13 mouse cellular contexts compared by ENCODE assay signal in genomic region chr12:71036729-71037404, GRCm38 (mm10). TPM values are rescaled to one million over a fixed set of nuclear protein-coding genes. Genes with fewer than 3 reads are reported as not detected.
A peak's percentile ranks its signal among the peaks of the same experiment; 100 is the strongest.
DNase-seq lines count a peak whose midpoint lies in the region; ATAC-seq and TF ChIP-seq lines count a peak whose summit lies in the region.
"Had no signal": no experiment of that assay in that cellular context is flagged by ENCODE, and none has a peak within 500 bp of the region (broad histone marks: within the 10 kb centered on the region; RNA-seq: fewer than 3 reads in every experiment).

No protein-coding gene starts in this region.

- peak overlapping the region; percentile 80 for H3K27ac ChIP-seq in ES-Bruce4 (ENCODE audit: insufficient read depth, low read length)
- no peak overlapping the region for H3K27ac ChIP-seq in liver, postnatal 0 days (ENCODE audit: low read depth)
- H3K27ac ChIP-seq: gastrocnemius, adult 2 months; kidney, embryonic 15.5 days had no signal

- peaks cover 2% of the 10 kb centered on the region for H3K4me1 ChIP-seq in ES-Bruce4 (ENCODE audit: control insufficient read depth, insufficient read depth, low read length)
- peaks cover 7% of the 10 kb centered on the region; the same call in 1 of the 2 replicates for H3K4me1 ChIP-seq in liver, postnatal 0 days (ENCODE audit: insufficient read depth)
- H3K4me1 ChIP-seq: kidney, embryonic 15.5 days had no signal

- WGBS in liver, postnatal 0 days (ENCODE audit: insufficient replicate concordance) = 88% methylated on average over 12 of the region's 12 CpGs

- H3K9me3 ChIP-seq in ES-Bruce4 (replicated peaks; ENCODE audit: control insufficient read depth, insufficient read depth, low read length, poor library complexity, severe bottlenecking) = no peaks in the 10 kb centered on the region
- no peaks in the 10 kb centered on the region for H3K9me3 ChIP-seq in liver, postnatal 0 days (ENCODE audit: low read length)
- H3K9me3 ChIP-seq: kidney, embryonic 15.5 days had no signal

- peak; percentile 66; the same call in 1 of the 2 replicates for ATAC-seq in erythroid progenitor cell, adult 5-6 weeks (replicated peaks; ENCODE audit: low FRiP score, poor library complexity, severe bottlenecking)
- ATAC-seq in liver, postnatal 0 days = peak; percentile 70
- ATAC-seq: midbrain, embryonic 16.5 days had no signal

- peak; percentile 21 for DNase-seq in adrenal gland, postnatal 14 days
- DNase-seq in adrenal gland, postnatal 36 days = no peak
- DNase-seq in liver, postnatal 0 days = peak; percentile 32
- DNase-seq in embryo, embryonic 10.5 days (ENCODE audit: low spot score) = no peak
- DNase-seq in urinary bladder, postnatal 4 days (ENCODE audit: low spot score in 2 of 2) = no peak
- DNase-seq in thymus, postnatal 0 days (ENCODE audit: low spot score) = no peak
- DNase-seq: cerebellum, adult 11 months; gastrocnemius, adult 2 months; thymus, adult 18-20 months had no signal

- H3K27me3 ChIP-seq in ES-Bruce4 (ENCODE audit: control insufficient read depth, insufficient read depth, low read length, poor library complexity, severe bottlenecking) = no peaks in the 10 kb centered on the region
- no peaks in the 10 kb centered on the region for H3K27me3 ChIP-seq in liver, postnatal 0 days (ENCODE audit: insufficient read depth, low read length)
- H3K27me3 ChIP-seq: kidney, embryonic 15.5 days had no signal

- peak overlapping the region; percentile 31 for H3K4me3 ChIP-seq in ES-Bruce4 (ENCODE audit: low read depth, low read length)
- H3K4me3 ChIP-seq in liver, postnatal 0 days (ENCODE audit: low read depth, low read length) = no peak overlapping the region
- H3K4me3 ChIP-seq: gastrocnemius, adult 2 months; kidney, embryonic 15.5 days had no signal

- TF ChIP-seq POLR2A in ES-Bruce4 (IDR thresholded peaks at IDR 0.05; ENCODE audit: insufficient read depth, low read length) = no peak

- H3K4me2 ChIP-seq in liver, postnatal 0 days (ENCODE audit: low read depth, low read length) = no peak overlapping the region
- H3K4me2 ChIP-seq: kidney, embryonic 15.5 days had no signal

- TF ChIP-seq EP300 in ES-Bruce4 (IDR thresholded peaks at IDR 0.05; ENCODE audit: insufficient read depth, low read depth, low read length) = no peak
- no peak for TF ChIP-seq EP300 in liver, postnatal 0 days (IDR thresholded peaks at IDR 0.05; ENCODE audit: low read depth)

- no peak for TF ChIP-seq CTCF in ES-Bruce4 (IDR thresholded peaks at IDR 0.05; ENCODE audit: low read depth, low read length)
- no peak for TF ChIP-seq CTCF in liver, postnatal 0 days (IDR thresholded peaks at IDR 0.05; ENCODE audit: low read depth)

- no peak overlapping the region for H3K9ac ChIP-seq in ES-Bruce4 (ENCODE audit: low read depth, poor library complexity, severe bottlenecking)
- H3K9ac ChIP-seq in liver, postnatal 0 days (replicated peaks) = no peak overlapping the region
- H3K9ac ChIP-seq: kidney, embryonic 15.5 days had no signal

- H3K36me3 ChIP-seq in ES-Bruce4 (ENCODE audit: control insufficient read depth, insufficient read depth, low read length, poor library complexity, severe bottlenecking) = peaks cover 5% of the 10 kb centered on the region
- peaks cover 67% of the 10 kb centered on the region for H3K36me3 ChIP-seq in liver, postnatal 0 days (replicated peaks; ENCODE audit: insufficient read depth, low read length)

RNA-seq across cellular contexts. Expression of gene Arid4a, which starts 21.1 kb away (rescaled TPM):
- total RNA-seq in adrenal gland, postnatal 14 days (2021) = 24.8 and 27.5 TPM in 2 replicates
- total RNA-seq in adrenal gland, postnatal 36 days (2021) = 10 to 100 TPM; 21.2 to 22.3 TPM
- 21.0 and 21.9 TPM in 2 replicates for polyA plus RNA-seq in ES-Bruce4 (2011; ENCODE audit: insufficient read depth, insufficient read length, low read depth, missing spikeins)
- 44.7 and 54.1 TPM in 2 replicates for total RNA-seq in erythroid progenitor cell, adult 5-6 weeks (2015; ENCODE audit: low replicate concordance)
- 92.0 and 107 TPM in 2 replicates for total RNA-seq in erythroid progenitor cell, adult 5-6 weeks (2017; ENCODE audit: low replicate concordance)
- polyA plus RNA-seq in liver, postnatal 0 days (2015; fragmentation: Nextera tagmentation; extraction: Ambion mirVana) = 19.3 and 20.6 TPM in 2 replicates
- 60.0 and 71.5 TPM in 2 replicates for polyA plus RNA-seq in thymus, postnatal 0 days (2015; fragmentation: Nextera tagmentation; extraction: Ambion mirVana)

Comparison
In these comparisons a context has a peak if more than half of its experiments do, and no peak if none do; other contexts are left out.
1. DNase-seq: peak in adrenal gland, postnatal 14 days (single experiment) and liver, postnatal 0 days (single experiment); none in adrenal gland, postnatal 36 days (0 of 2), embryo, embryonic 10.5 days (single experiment), urinary bladder, postnatal 4 days (0 of 2) and thymus, postnatal 0 days (single experiment).